Mouse (Mus musculus): ENCODE results near the gene Dop1b. TPM values are rescaled to one million over a fixed set of nuclear protein-coding genes. Genes with fewer than 3 reads are reported as not detected.
"Not testable (repeated sequence)": the region's sequence is repeated elsewhere in the genome, so short reads cannot be mapped to it uniquely, and the experiment has no call there.

The Dop1b gene
- total RNA-seq, 4 experiments from 2014 or later = 39.7 to 52.0 (median 48.4) TPM

DNA sequence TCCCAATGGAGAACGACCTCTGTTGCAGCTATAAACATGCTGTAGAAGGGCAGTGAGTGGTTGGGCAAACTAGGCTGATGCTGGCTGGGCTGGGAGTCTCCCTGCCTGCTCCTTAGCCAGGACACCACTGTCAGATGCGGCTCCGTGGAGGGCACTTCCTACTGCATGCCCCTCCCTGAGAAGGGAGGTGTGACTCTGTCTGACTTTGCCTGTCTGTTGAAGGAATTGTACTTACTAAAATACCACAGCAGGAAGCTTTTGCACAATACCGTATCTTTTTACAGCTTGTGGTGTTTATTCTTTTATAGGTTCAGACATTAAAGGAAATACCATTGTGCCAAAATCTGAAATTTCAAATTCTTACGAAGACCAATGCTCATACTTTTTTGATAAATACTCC, 40.1 kb downstream of the Dop1b start:
- no peak for DNase-seq (ENCODE audit: low spot score in 2 of 2)

DNA sequence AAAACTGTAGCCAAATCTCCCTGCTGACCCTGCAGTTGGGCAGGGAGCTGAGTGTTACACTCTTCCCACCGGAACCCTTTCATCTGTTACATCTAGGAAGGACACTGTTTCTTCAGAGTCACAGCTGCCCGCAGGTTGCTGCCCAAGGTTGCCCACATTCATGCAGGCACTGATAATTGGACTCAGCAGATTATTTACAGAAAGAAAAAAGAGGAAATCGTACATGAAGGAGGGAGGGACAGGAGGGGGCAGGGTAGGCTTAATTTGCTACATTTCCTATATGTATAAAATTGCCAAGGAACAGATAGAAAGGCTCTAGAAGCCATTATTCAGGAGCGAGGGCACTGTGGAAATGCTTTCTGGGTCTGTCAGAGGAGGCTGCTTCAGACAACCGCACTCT, 44.9 kb downstream of the Dop1b start:
- DNase-seq (ENCODE audit: low spot score in 2 of 2) = no peak

DNA sequence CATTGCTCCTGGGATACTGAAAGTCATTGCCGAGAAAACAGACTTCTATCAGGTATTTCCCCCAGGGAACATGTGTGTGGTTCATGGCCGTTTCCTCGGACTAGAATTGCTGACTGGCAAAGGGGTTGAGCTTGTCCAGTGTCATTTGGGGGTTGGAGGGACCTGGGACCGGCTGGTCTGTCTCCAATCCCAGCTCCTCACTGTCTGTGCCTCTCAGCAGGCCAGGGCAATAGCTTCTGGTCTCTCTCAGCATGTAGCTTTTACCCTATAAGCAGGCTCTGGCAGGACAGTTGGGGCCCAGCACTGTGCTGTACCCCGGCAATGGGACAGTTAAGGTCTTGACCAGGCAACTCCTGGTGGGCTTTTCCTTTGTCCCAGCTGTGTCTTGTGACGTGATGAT, 51.7 kb downstream of the Dop1b start:
- DNase-seq (ENCODE audit: low spot score in 2 of 2) = no peak

DNA sequence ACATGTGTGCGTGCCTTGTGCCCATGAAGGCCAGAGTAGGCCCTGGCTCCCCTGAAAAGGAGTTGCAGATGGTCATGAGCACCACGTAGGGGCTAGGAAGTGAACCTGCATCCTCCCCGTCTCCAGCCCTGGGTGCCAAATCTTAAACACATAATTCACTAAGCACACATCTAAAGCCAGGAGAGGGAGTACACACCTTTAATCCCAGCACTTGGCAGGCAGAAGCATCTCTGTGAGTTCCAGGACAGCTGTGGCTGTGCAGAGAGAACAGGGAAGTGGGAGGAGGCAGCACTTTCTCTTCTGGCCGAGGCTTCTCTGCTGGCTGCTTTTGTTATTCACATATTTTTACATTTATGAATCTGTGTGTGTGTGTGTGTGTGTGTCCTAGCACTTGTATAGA, 52.9 kb downstream of the Dop1b start:
- no peak for DNase-seq (ENCODE audit: low spot score in 2 of 2)

DNA sequence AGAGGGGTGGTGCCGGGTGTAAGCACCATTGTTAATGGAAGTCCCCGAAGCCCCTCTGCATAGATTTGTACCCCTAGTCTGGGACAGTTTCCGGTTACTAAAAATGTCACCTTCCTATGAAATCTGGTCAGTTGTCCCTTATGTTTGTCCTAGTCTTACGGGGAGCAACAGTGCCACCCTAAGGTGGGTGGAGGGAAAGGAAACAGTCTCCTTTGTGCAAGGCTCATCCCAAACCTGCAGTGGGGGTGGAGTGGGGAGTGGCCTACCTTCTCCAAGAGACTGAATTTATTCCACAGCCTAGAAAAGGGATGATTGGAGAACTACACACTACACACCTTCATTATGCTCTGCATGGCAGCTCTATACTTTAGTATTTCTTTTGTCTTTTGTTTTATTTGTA, 55.3 kb downstream of the Dop1b start:
- DNase-seq (ENCODE audit: low spot score in 2 of 2) = no peak

DNA sequence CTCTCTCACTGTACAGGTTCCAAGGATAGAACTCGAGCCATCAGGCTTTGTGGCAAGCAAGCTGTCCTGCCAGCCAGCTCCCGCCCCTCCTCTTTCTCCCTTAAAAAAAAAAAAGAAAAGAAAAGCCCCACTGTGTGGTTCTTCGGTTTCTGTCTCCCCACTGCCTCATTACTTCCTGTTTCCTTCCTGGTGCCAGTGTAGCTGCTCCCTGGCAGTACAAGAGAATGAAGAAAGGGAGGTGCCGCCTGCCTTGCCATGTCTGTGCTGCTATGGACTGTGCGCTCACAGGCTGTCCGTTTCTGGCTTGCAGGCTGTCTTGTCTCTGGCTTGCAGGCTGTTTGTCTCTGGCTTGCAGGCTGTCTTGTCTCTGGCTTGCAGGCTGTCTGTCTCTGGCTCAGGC, 55.8 kb downstream of the Dop1b start:
- no peak for DNase-seq (ENCODE audit: low spot score in 2 of 2)

- no peak for DNase-seq (ENCODE audit: low spot score in 2 of 2)
Observed at GRCm38 (mm10) chr16:93769621-93770020, 57.9 kb downstream of the Dop1b start.

GRCm38 (mm10) chr16:93770271-93770926, 58.7 kb downstream of the Dop1b start:
- no peak for DNase-seq (ENCODE audit: low spot score in 2 of 2)

DNA sequence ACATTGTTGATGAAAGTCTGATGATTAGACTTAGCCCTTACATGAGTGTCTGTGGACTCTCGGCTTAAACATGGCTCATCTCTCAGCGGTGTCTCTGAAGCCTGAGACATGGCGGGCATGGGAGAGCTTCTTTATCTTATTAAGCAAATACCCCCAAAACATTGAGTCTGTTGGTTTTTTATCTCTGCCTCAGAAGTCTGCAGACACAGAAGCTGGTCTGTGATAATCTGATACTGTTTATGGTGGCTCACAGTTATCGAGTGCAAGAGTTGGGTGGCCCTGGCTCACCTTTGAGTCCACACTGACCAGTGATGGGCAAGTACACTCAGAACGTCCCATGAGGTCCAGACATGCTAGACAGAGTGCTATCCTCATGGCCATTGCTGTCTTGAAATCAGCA, 63.0 kb downstream of the Dop1b start:
- no peak for DNase-seq (ENCODE audit: low spot score in 2 of 2)

- no peak for DNase-seq (ENCODE audit: low spot score in 2 of 2)
Observed at GRCm38 (mm10) chr16:93776468-93776867, 64.8 kb downstream of the Dop1b start.

GRCm38 (mm10) chr16:93777247-93777999, 65.7 kb downstream of the Dop1b start:
- no peak for DNase-seq (ENCODE audit: low spot score in 2 of 2)

DNA sequence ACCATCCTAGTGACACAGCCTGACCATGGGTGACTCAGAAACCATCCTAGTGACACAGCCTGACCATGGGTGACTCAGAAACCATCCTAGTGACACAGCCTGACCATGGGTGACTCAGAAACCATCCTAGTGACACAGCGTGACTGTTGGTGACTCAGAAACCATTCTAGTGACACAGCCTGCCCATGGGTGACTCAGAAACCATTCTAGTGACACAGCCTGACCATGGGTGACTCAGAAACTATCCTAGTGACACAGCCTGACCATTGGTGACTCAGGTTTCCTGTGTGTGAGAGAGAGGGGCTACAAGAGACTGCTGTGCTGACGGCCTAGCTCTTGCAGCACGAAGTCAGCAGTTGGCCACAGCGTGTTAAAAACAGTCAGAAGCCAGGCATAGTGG, 66.7 kb downstream of the Dop1b start:
- not testable (repeated sequence) for DNase-seq (ENCODE audit: low spot score in 2 of 2)

GRCm38 (mm10) chr16:93779554-93779953, 67.8 kb downstream of the Dop1b start:
- no peak for DNase-seq (ENCODE audit: low spot score in 2 of 2)

GRCm38 (mm10) chr16:93780660-93781479, 69.2 kb downstream of the Dop1b start:
- DNase-seq (ENCODE audit: low spot score in 2 of 2) = no peak

GRCm38 (mm10) chr16:93784175-93784574, 72.5 kb downstream of the Dop1b start:
- no peak for DNase-seq (ENCODE audit: low spot score in 2 of 2)

- peak in 1 of 2 experiments; percentile 22 for DNase-seq (ENCODE audit: low spot score in 2 of 2)
Observed at GRCm38 (mm10) chr16:93785805-93786204, 74.1 kb downstream of the Dop1b start.

DNA sequence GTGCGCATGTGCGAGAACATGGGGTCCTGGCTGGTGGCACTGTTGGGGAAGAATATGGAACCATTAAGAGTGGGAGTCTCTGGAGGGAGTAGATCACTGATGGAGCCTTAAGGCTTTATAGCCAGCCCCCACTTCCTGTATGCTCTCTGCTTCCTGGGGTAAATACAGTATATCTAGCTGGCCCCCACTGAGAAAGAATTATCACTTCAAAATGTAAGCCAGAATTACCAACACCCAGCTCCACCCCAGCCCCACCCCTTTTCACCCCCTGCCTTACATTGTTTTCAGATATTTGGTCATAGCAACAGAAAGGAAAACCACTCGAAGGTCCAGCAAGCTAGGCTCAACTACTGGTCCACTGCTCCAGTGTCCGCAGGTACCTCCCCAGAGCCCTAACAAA, 76.7 kb downstream of the Dop1b start:
- no peak for DNase-seq (ENCODE audit: low spot score in 2 of 2)

DNA sequence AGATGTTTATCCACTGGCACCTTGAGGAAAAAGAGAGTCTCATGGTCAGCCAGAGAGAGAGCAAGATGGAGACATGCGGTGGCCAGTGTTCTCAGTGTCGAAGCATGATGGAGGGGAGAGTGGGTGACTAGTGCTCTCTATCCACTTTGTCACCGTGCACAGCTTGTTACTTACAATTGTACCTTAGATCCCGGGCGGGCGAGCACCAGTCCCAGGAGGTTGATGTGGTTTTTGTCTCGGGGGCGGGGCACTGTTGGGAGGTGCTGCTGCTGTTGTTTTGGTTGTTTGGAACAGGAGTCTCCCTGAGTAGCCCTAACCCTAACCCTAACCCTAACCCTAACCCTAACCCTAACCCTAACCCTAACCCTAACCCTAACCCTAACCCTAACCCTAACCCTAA, 77.2 kb downstream of the Dop1b start:
- DNase-seq (ENCODE audit: low spot score in 2 of 2) = no peak

GRCm38 (mm10) chr16:93789971-93790755, 78.5 kb downstream of the Dop1b start:
- no peak for DNase-seq (ENCODE audit: low spot score in 2 of 2)

DNA sequence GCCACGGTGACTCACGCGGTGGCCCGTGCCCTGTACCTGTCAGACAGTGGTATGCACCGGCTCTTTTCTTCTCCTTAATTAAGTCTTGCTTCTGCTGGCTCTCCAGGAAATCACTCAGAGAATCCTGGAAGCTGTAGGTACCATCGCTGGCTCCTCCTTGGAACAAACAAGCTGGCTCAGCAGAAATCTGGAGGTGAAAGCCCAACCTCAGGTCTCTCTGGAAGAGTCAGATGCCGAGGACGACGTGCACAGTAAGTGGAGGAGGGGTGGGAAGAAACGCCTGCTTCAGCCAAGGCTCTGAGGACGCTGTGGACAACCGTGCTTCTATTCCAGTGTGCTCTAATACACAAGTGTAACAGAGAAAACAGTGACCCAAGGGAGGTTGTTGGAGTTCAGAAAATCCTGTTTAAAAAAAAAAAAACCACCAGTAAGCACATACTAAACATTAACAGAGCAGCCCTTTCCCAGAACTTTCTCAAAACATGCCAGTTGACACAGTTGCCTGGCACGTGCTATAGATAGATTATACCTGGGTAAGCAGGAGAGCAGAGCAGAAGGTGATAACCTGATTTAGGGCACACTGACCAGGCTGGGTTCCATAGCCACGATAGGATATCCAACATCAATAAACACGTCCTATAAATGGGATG, 81.4 kb downstream of the Dop1b start:
- DNase-seq (ENCODE audit: low spot score in 2 of 2) = no peak

DNA sequence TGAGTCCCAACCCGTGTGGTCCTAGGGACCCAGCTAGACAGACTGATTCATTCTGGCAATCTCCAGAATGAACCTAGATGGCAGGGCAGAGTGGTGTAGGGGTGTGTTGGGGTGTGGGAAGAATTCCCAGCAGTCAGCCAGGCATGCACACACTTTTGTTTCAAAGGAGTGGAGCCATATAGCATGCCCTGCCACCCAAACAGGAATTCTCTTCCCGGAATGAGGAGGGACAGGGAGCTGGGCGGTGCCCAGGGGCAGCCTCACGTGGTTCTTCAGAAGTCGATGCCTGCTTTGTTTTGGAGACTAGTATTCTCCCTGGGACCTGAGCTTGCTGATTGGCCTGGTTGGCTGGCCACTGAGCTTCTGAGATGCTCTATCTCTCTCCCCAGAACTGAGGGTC, 83.1 kb downstream of the Dop1b start:
- no peak for DNase-seq (ENCODE audit: low spot score in 2 of 2)
